Mouse (Mus musculus) liver, adult 2 months (tissue): ENCODE data around the gene Gm49337.

Experiments
- CTCF ChIP-seq: fragments of 200-500 bp; IDR thresholded peaks from 2 replicates; pipeline ENCODE4 v1.5.1; 2011; ENCODE audit warnings: low read depth, low read length, control low read depth
- POLR2A ChIP-seq: fragments of 200-500 bp; IDR thresholded peaks from 2 replicates; pipeline ENCODE4 v1.6.1; 2011; ENCODE audit warnings: low read length, control low read depth; ENCODE audit not compliant: insufficient read depth; ENCODE audit errors: extremely low read depth

DNA sequence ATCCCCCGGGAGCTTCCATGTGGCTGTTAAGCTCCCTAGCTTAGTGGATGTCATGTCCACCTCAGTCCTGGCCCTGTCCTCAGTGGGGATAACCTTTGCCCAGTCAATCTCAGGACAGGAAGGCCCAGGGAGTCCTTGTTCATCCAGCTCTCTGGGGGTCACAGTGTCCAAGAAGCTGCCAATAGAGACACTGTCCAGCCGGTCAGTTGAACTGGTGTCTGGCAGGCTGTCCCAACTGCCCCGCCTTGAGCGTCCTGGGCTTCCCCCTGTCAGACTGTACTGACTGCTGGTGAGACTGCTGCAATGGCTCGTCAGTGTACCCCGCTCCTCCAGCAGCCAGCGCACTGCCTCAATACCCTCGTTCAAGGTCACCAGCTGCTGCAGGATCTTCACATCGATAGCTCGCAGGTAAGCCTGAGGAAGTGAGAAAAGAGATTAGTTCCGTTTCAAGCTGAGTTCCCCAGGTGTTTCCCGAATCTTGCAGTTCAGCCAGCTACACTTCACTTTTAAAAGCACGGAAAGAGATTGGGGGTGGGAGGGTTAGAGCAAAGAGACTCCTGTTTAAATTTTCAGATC is 35.7 kb upstream of the Gm49337 start:
- TF ChIP-seq CTCF (no peak), POLR2A (no peak)
